ENCODE assay signal across 10 mouse cellular contexts in genomic region chr11:4602691-4603441, GRCm38 (mm10). TPM values are rescaled to one million over a fixed set of nuclear protein-coding genes. Genes with fewer than 3 reads are reported as not detected.
DNase-seq lines count a peak whose midpoint lies in the region; ATAC-seq lines count a peak whose summit lies in the region.
"Had no signal": no experiment of that assay in that cellular context is flagged by ENCODE, and none has a peak within 500 bp of the region (broad histone marks: within the 10 kb centered on the region; RNA-seq: fewer than 3 reads in every experiment).

No protein-coding gene starts in this region.

- peak; percentile 10 for DNase-seq in embryo, embryonic 11 days
- no peak for DNase-seq in embryo, embryonic 10 days (ENCODE audit: low spot score)
- DNase-seq in MN1 (ENCODE audit: low spot score), result peak; percentile 54
- peak; percentile 62 for DNase-seq in gastrocnemius, adult 18-20 months (ENCODE audit: low spot score)
- DNase-seq in hindbrain, embryonic 14.5 days (ENCODE audit: low spot score), result no peak
- peak; percentile 31 for DNase-seq in lung, postnatal 10 days
- DNase-seq in thymus, postnatal 4 days, result peak; percentile 52
- DNase-seq in layer of hippocampus, adult 18-20 months (ENCODE audit: low spot score in 2 of 2), result no peak

- H3K27me3 ChIP-seq in hindbrain, embryonic 14.5 days (ENCODE audit: control insufficient read depth, insufficient read depth, low read length), result no peaks in the 10 kb centered on the region

- 30% methylated on average over 12 of the region's 12 CpGs for WGBS in hindbrain, embryonic 14.5 days

- peak overlapping the region; percentile 9; the same call in 1 of the 2 replicates for H3K4me2 ChIP-seq in hindbrain, embryonic 14.5 days (replicated peaks)

- H3K4me1 ChIP-seq in hindbrain, embryonic 14.5 days (replicated peaks; ENCODE audit: control insufficient read depth, insufficient read depth, low read length), result peaks cover 5% of the 10 kb centered on the region

- peak; percentile 24; the same call in 1 of the 2 replicates for ATAC-seq in hindbrain, embryonic 14.5 days (ENCODE audit: low FRiP score)

- no peaks in the 10 kb centered on the region for H3K9me3 ChIP-seq in hindbrain, embryonic 14.5 days (ENCODE audit: control insufficient read depth, low read length)

- H3K27ac ChIP-seq in hindbrain, embryonic 14.5 days, result no peak overlapping the region

- H3K9ac ChIP-seq in hindbrain, embryonic 14.5 days, result no peak overlapping the region

- H3K4me3 ChIP-seq in hindbrain, embryonic 14.5 days (replicated peaks; ENCODE audit: low read length), result no peak overlapping the region

- no peaks in the 10 kb centered on the region for H3K36me3 ChIP-seq in hindbrain, embryonic 14.5 days (replicated peaks; ENCODE audit: control insufficient read depth, insufficient read depth)

RNA-seq across cellular contexts. Expression of gene Mtmr3, which starts 8.2 kb away (rescaled TPM):
- 10 to 100 TPM; 45.1 to 51.2 TPM for total RNA-seq in gastrocnemius, adult 18-20 months (2021)
- polyA plus RNA-seq in hindbrain, embryonic 14.5 days (2014; fragmentation: Nextera tagmentation; extraction: Ambion mirVana), result 39.9 and 43.0 TPM in 2 replicates
- 10 to 100 TPM; 69.1 to 71.2 TPM for total RNA-seq in layer of hippocampus, adult 18-20 months (2021)

RNA-seq across cellular contexts. Expression of gene Gm11032, which starts 17.0 kb away (rescaled TPM):
- total RNA-seq in gastrocnemius, adult 18-20 months (2021), result not detected
- polyA plus RNA-seq in hindbrain, embryonic 14.5 days (2014; fragmentation: Nextera tagmentation; extraction: Ambion mirVana), result not detected in 2 replicates
- total RNA-seq in layer of hippocampus, adult 18-20 months (2021), result not detected
- total RNA-seq: ES-E14; neutrophil, adult 5-6 weeks had no signal

RNA-seq across cellular contexts. Expression of gene Ascc2, which starts 34.7 kb away (rescaled TPM):
- total RNA-seq in gastrocnemius, adult 18-20 months (2021), result 10 to 100 TPM; 15.7 to 16.5 TPM
- 19.5 and 20.2 TPM in 2 replicates for polyA plus RNA-seq in hindbrain, embryonic 14.5 days (2014; fragmentation: Nextera tagmentation; extraction: Ambion mirVana)
- 10 to 100 TPM; 23.3 to 26.7 TPM for total RNA-seq in layer of hippocampus, adult 18-20 months (2021)

Comparison
In these comparisons a context has a peak if more than half of its experiments do, and no peak if none do; other contexts are left out.
1. DNase-seq: peak in embryo, embryonic 11 days (single experiment), MN1 (single experiment), gastrocnemius, adult 18-20 months (single experiment), lung, postnatal 10 days (single experiment) and thymus, postnatal 4 days (single experiment); none in embryo, embryonic 10 days (single experiment), hindbrain, embryonic 14.5 days (single experiment) and layer of hippocampus, adult 18-20 months (0 of 2).